Mouse (Mus musculus) liver, adult 10 weeks (tissue): Measurements from ENCODE around the gene Nobox. TPM values are rescaled to one million over a fixed set of nuclear protein-coding genes. Genes with fewer than 3 reads are reported as not detected.

Source experiments
- polyA plus RNA-seq: library from polyadenylated mRNA; stranded (reverse); fragments of 350-450 nt; fragmentation: Illumina TruSeq; extraction: RNeasy Lipid Tissue Mini Kit (QIAGEN cat#74804); gene quantifications from one replicate; pipeline ENCODE4 v1.2.3, GENCODE M21; 2014; ENCODE audit warnings: low read depth, low replicate concordance

The Nobox gene
- polyA plus RNA-seq: not detected

DNA sequence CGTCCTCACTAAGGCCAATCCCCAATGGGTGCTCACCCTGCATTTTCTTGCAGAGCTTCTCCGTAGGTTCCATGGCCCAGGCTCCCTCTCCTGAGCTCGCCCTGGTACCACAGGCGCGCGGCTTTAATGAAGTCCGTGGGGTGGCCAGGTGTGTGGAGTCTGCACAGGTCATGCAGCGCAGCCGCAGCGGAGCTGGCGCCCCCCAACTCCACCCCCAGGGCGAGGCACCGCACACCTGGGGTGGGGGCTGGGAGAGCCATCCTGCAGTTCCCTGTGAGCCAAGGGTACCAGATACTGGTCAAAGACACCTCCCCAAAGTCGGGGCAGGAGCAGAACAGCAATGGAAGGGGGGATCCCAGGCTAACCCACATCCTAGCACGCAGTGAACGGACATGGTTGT lies at the start of gene Nobox:
TSS of gene Nobox (minus strand) at position 101 of the 400 bp plus-strand sequence.

DNA sequence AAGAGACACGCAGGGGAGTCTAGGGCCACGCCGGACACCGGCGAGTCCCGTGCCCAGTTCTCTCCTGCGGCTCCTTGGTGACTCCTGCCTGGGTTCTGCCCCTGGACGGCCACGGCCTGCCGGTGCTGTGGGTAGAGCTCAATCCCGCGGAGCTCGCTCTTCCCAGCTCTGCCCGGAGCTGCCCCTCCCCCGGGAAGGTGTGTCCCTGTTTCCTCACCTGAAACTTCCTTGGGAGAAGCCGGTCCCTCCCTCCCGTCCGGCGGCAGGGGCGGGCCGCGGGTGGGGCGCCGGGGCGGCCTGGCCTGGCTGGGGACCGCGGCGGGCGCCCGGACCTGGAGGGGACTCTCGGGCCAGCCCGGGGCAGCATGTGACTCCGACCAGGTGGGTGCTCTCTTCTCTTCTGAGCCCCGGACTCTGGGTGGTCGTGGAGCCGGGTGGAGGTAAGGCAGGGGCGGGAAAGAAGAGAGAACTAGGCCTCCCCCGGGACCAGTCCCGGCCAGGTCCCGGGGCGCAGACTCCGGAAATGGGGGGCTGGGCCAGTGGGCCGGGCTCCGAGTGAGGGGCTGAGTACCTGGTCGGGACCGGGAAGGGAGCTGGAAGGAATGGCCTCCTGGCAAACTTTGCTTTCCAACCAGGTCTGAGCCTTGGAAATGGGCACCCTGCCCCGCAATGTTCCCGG lies 43.9 kb downstream of the Nobox start, which contains the start of gene Arhgef5:
TSS of gene Arhgef5 (plus strand) at position 220 of the 679 bp plus-strand sequence.

Other genes with a start within 250 kb of the Nobox start
- gene Olfr441, start 203.2 kb downstream of the Nobox start, polyA plus RNA-seq: not detected
- not detected for gene Olfr237-ps1, start 163.0 kb downstream of the Nobox start, polyA plus RNA-seq
- gene Olfr437, start 146.3 kb downstream of the Nobox start, polyA plus RNA-seq: not detected
- not detected for gene Olfr13, start 137.4 kb downstream of the Nobox start, polyA plus RNA-seq
- not detected for gene Olfr435, start 112.4 kb downstream of the Nobox start, polyA plus RNA-seq
- gene Olfr434, start 96.5 kb downstream of the Nobox start, polyA plus RNA-seq: not detected
- gene Olfr47, start 78.0 kb downstream of the Nobox start, polyA plus RNA-seq: not detected
- 11.0 TPM for gene Arhgef5, start 44.0 kb downstream of the Nobox start, polyA plus RNA-seq